Mouse (Mus musculus) megakaryocyte, embryonic 14.5 days (primary cell): ENCODE data around the gene Stard13.

Experiments used
- FLI1 ChIP-seq: IDR thresholded peaks from 2 replicates; pipeline ENCODE4 v1.6.1; 2012; ENCODE audit warnings: low read length, inconsistent platforms, mixed read lengths
- GATA1 ChIP-seq: IDR thresholded peaks from 3 replicates; pipeline ENCODE4 v1.6.1; 2012; ENCODE audit warnings: mixed read lengths, low read length, inconsistent platforms, borderline replicate concordance

GRCm38 (mm10) chr5:151020831-151021230 lies 212.8 kb downstream of the Stard13 start:
- no peak for TF ChIP-seq GATA1
- no peak for TF ChIP-seq FLI1
